Mouse (Mus musculus) heart, embryonic 15.5 days (tissue): Measurements from ENCODE around the gene Pirb. TPM values are rescaled to one million over a fixed set of nuclear protein-coding genes. Genes with fewer than 3 reads are reported as not detected.
"Not testable (repeated sequence)": the region's sequence is repeated elsewhere in the genome, so short reads cannot be mapped to it uniquely, and the experiment has no call there.

ENCODE experiments used
- ATAC-seq: fragments of 200-750 bp; cut with Nextera tagmentation; replicated peaks from 2 replicates; pipeline ENCODE4 v1.8.0; 2017; ENCODE audit warnings: low read depth, moderate TSS enrichment; ENCODE audit not compliant: insufficient number of reproducible peaks, insufficient read depth, low FRiP score
- H3K27ac ChIP-seq: fragments of 300-500 bp; sonication (generic); 2 replicates; pipeline ENCODE4 v1.5.1; 2015; ENCODE audit warnings: mild to moderate bottlenecking, inconsistent platforms
- H3K27me3 ChIP-seq: fragments of 300-500 bp; sonication (generic); 2 replicates; pipeline ENCODE4 v1.6.1; 2015; ENCODE audit warnings: inconsistent platforms
- H3K36me3 ChIP-seq: fragments of 300-500 bp; sonication (generic); 2 replicates; pipeline ENCODE4 v1.6.1; 2015; ENCODE audit warnings: mild to moderate bottlenecking, inconsistent platforms
- H3K4me1 ChIP-seq: fragments of 300-500 bp; sonication (generic); replicated peaks from 2 replicates; pipeline ENCODE4 v1.6.1; 2015; ENCODE audit warnings: inconsistent platforms
- H3K4me2 ChIP-seq: fragments of 300-500 bp; sonication (generic); 2 replicates; pipeline ENCODE4 v1.6.1; 2015; ENCODE audit warnings: inconsistent platforms, mild to moderate bottlenecking, moderate library complexity
- H3K4me3 ChIP-seq: fragments of 300-500 bp; sonication (generic); 2 replicates; pipeline ENCODE4 v1.5.1; 2015; ENCODE audit warnings: mild to moderate bottlenecking, inconsistent platforms
- H3K9ac ChIP-seq: fragments of 300-500 bp; sonication (generic); 2 replicates; pipeline ENCODE4 v1.6.1; 2015; ENCODE audit warnings: mild to moderate bottlenecking, inconsistent platforms
- H3K9me3 ChIP-seq: fragments of 300-500 bp; sonication (generic); replicated peaks from 2 replicates; pipeline ENCODE4 v1.6.1; 2016; ENCODE audit warnings: inconsistent platforms
- WGBS: fragments of 180-500 bp; shearing (Covaris S2); methylation state at CpG from one replicate; pipeline ENCODE4 v1.1.7; 2015; ENCODE audit warnings: mixed read lengths; 5-methylcytosine and 5-hydroxymethylcytosine counted together
- polyA plus RNA-seq: library from polyadenylated mRNA; unstranded; fragments of >200 nt; fragmentation: Nextera tagmentation; extraction: Ambion mirVana; gene quantifications from 2 replicates; pipeline ENCODE4 v1.2.1, GENCODE M21; 2015

Gene Pirb
- polyA plus RNA-seq = 0.86 and 1.2 TPM in 2 replicates

- not testable (repeated sequence) for ATAC-seq, H3K9ac ChIP-seq, H3K27me3 ChIP-seq, H3K9me3 ChIP-seq, H3K27ac ChIP-seq, H3K36me3 ChIP-seq, H3K4me2 ChIP-seq, H3K4me1 ChIP-seq, H3K4me3 ChIP-seq
- WGBS = 27% methylated on average over 1 of the region's 3 CpGs
Observed at GRCm38 (mm10) chr7:3720268-3720667, at the start of gene Pirb. TSS of gene Pirb (minus strand) at chr7:3720391.

DNA sequence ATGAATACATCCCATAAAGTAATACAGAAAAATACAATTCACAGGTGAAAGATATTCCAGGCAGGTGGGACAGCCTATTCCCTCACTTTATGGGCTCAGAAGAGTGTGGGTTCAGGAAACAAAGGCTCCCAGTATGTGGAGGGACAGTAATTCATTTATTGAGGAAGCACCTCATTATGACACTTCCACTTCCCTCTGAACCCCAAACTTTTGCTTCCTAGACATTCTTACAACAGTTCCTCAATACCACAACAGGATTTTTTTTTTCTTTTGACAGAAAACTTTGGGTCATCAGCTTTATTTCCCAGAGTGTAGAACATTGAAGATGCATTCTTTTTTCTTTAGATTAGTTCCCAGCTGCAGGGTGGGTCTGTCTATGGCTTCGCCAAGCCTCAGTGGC lies 12.5 kb upstream of the Pirb start:
- H3K4me1 ChIP-seq, H3K4me2 ChIP-seq, ATAC-seq, H3K9me3 ChIP-seq, H3K27ac ChIP-seq, H3K4me3 ChIP-seq, H3K36me3 ChIP-seq, H3K9ac ChIP-seq, H3K27me3 ChIP-seq: not testable (repeated sequence)
- WGBS = no CpG with 5 or more reads among the region's 1 CpGs

DNA sequence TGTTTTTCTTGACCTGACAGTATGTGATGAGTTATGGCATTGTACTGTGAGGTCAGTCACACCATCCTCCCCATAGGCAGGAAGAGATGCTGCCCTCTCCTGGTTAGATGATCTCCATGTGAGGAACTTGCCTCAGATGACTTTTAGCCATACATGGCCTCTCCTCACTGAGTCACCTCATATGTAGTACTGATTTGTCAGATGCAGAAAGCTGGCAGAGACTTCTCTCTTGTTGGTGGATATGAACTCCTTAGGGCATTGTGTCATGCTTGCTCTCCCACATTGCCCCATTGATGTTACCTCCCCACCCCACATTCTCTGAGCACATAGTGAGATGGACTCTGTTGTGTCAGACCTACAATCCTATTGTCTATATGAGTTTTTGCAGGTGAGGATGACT lies 5.3 kb upstream of the Pirb start:
- ATAC-seq, H3K4me3 ChIP-seq, H3K4me2 ChIP-seq, H3K36me3 ChIP-seq, H3K4me1 ChIP-seq, H3K9me3 ChIP-seq, H3K9ac ChIP-seq, H3K27me3 ChIP-seq, H3K27ac ChIP-seq: not testable (repeated sequence)

DNA sequence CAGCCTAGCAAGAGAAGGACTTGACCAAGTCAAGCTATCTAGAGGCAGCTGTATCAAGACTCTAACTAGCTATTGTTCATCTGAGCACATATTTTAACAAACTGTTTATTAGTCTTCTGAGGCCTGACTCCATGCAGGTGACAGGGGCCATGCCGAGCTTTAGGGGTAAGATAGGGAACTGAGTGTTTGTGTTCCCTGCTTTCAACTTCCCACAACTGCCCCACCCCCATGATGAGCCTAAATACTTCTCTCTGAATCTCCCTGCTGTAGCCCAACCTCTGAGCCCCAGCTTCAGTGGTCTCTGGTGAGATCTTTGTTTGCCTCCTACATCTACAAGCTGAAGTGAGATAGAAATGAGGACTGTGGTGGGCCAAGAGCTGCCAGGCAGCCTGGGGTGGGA lies 4.9 kb downstream of the Pirb start:
- no peaks in the 10 kb centered on the region for H3K27me3 ChIP-seq
- 30% methylated on average over 1 of the region's 1 CpGs for WGBS
- no peak for ATAC-seq

DNA sequence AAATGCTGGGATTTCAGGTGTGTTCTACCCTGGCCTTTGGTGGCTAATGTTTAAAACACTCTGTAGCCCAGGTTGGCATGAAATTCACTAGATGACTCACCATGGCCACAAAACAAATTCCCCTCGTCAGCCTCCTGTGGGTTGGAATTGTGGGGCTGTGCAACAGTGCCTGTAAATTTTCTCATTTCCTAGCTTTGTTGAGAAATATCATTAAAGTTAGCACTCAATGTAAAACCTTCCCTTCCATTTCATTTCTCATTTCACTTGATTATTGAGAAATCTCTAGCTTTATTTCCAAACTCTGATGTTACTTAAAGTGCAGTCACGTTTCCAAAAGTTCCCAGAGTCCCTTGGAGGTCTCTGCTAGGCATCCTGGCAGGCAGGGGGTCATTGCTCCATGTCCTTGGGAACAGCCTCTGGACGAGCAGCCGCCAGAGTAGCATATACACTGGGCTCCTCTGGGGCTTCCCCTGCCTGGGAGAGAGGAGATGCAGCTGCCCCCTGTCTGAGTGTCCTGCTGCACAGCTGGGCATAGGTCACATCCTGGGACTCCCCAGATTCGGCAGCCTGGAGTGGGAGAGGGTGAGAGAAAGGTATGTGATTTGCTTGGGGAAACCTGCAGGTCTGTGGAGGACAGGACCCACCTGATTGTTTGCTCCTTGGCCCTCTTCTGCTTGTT lies 7.8 kb downstream of the Pirb start:
- H3K4me1 ChIP-seq = no peaks in the 10 kb centered on the region
- H3K36me3 ChIP-seq = 0 out of 2 replicates have a peak, but pooled peaks cover 3% of the 10 kb centered on the region
- no peak overlapping the region for H3K9ac ChIP-seq
- no peak overlapping the region for H3K4me3 ChIP-seq
- H3K27me3 ChIP-seq = no peaks in the 10 kb centered on the region
- 33% methylated on average over 5 of the region's 5 CpGs for WGBS
- no peaks in the 10 kb centered on the region for H3K9me3 ChIP-seq
- ATAC-seq = no peak
- no peak overlapping the region for H3K27ac ChIP-seq
- H3K4me2 ChIP-seq = no peak overlapping the region

More for the DNA sequence above, 4.9 kb downstream of the Pirb start:
- H3K4me3 ChIP-seq = no peak overlapping the region
- H3K9me3 ChIP-seq = no peaks in the 10 kb centered on the region
- H3K27ac ChIP-seq = no peak overlapping the region
- H3K4me2 ChIP-seq = no peak overlapping the region
- H3K4me1 ChIP-seq = no peaks in the 10 kb centered on the region
- no peaks in the 10 kb centered on the region for H3K36me3 ChIP-seq
- no peak overlapping the region for H3K9ac ChIP-seq

- H3K9ac ChIP-seq = no peak overlapping the region
- no peak overlapping the region for H3K4me2 ChIP-seq
- no peak overlapping the region for H3K4me3 ChIP-seq
- no peaks in the 10 kb centered on the region for H3K9me3 ChIP-seq
- H3K27me3 ChIP-seq = no peaks in the 10 kb centered on the region
- no peak overlapping the region for H3K27ac ChIP-seq
- H3K36me3 ChIP-seq = peaks cover 19% of the 10 kb centered on the region
- peaks cover 18% of the 10 kb centered on the region for H3K4me1 ChIP-seq
- no peak for ATAC-seq
- 57% methylated on average over 1 of the region's 1 CpGs for WGBS
Observed at GRCm38 (mm10) chr7:3709000-3709399, 11.2 kb downstream of the Pirb start.

- H3K27ac ChIP-seq, H3K9ac ChIP-seq, H3K9me3 ChIP-seq, H3K27me3 ChIP-seq, ATAC-seq, H3K4me2 ChIP-seq, H3K4me3 ChIP-seq: not testable (repeated sequence)
- H3K36me3 ChIP-seq = peaks cover 19% of the 10 kb centered on the region
- WGBS = 46% methylated on average over 5 of the region's 5 CpGs
- H3K4me1 ChIP-seq = peaks cover 18% of the 10 kb centered on the region
Observed at GRCm38 (mm10) chr7:3708447-3708980, 11.7 kb downstream of the Pirb start.

GRCm38 (mm10) chr7:3707568-3708413 lies 12.4 kb downstream of the Pirb start:
- no peak for ATAC-seq
- Histone ChIP-seq H3K36me3 (peaks cover 19% of the 10 kb centered on the region), H3K9me3 (no peaks in the 10 kb centered on the region), H3K4me2 (no peak overlapping the region), H3K4me3 (no peak overlapping the region), H3K27ac (no peak overlapping the region), H3K9ac (no peak overlapping the region), H3K4me1 (peaks cover 18% of the 10 kb centered on the region), H3K27me3 (no peaks in the 10 kb centered on the region)
- 42% methylated on average over 7 of the region's 7 CpGs for WGBS

DNA sequence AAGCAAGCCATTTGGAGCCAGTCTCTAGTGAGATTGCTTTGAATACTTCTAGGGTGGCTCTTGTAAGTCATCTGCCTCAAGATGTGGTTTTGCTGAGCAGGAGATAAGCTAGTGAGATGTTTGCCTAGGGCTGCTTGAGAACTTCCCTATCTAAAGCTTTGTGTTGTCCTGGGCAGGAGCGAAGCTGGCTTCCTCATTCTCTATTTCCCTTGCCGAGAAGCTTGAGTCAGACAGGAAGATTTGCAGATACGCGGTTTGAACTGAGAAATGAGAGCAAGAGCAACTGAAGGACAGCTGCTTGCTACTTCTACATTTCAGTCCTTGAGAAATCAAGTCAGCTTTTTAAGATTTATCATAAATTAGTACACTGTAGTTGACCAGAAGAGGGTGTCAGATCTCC lies 13.2 kb downstream of the Pirb start:
- H3K36me3 ChIP-seq = peaks cover 19% of the 10 kb centered on the region
- no peak overlapping the region for H3K4me3 ChIP-seq
- no peak overlapping the region for H3K9ac ChIP-seq
- 53% methylated on average over 4 of the region's 4 CpGs for WGBS
- ATAC-seq = no peak
- H3K27ac ChIP-seq = no peak overlapping the region
- no peak overlapping the region for H3K4me2 ChIP-seq
- H3K4me1 ChIP-seq = peaks cover 18% of the 10 kb centered on the region
- H3K9me3 ChIP-seq = no peaks in the 10 kb centered on the region
- H3K27me3 ChIP-seq = no peaks in the 10 kb centered on the region

DNA sequence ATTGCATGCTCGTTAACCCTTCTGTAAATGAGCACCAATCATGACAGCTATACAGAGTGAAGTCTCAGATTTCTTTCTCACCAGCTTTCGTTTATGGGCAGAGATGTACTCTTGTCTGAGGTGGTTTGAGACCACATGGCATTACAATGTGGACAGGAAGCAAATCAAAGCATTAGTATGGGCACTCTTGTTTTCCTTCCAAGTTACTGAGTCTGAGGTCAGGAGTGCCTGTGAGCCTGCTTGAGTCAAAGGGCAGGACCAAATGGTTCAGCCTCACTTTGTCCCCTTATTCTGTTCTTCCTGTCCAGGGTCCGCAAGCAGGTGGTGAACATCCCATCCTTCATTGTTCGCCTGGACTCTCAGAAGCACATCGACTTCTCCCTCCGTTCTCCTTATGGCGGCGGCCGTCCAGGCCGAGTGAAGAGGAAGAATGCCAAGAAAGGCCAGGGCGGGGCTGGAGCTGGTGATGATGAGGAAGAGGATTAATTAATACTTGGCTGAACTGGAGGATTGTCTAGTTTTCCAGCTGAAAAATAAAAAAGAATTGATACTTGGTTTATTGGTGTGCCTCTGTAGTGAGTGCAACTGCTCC lies 13.8 kb downstream of the Pirb start:
- Histone ChIP-seq H3K4me1 (peaks cover 18% of the 10 kb centered on the region), H3K27me3 (no peaks in the 10 kb centered on the region), H3K27ac (peak overlapping the region; percentile 26; the same call in 1 of the 2 replicates), H3K9me3 (no peaks in the 10 kb centered on the region), H3K9ac (no peak overlapping the region), H3K4me3 (peak overlapping the region; percentile 79; the same call in 1 of the 2 replicates), H3K4me2 (peak overlapping the region; percentile 79), H3K36me3 (peaks cover 19% of the 10 kb centered on the region)
- no peak for ATAC-seq
- 48% methylated on average over 11 of the region's 11 CpGs for WGBS

DNA sequence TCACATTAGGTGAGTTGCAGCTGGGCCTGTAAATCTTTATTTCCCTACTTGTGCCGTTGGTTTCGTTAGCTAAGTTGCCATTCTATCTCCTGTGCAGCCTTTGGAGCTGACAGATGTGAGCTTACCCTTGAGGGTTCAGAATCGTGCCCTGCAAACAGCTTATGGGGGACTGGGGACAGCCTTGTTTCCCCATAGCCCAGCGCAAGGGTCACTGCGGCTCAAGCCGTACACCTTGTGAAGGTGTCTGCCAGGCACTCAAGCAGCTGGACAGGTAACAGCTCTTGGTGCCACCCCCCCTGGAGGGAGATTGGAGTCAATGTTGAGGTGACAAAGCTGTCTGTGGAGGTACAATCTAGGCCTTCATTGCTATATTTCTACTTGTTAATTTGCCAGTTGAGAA lies 14.3 kb downstream of the Pirb start:
- peak overlapping the region; percentile 26; the same call in 1 of the 2 replicates for H3K27ac ChIP-seq

More for the DNA sequence above, 14.3 kb downstream of the Pirb start:
- Histone ChIP-seq H3K4me2 (peak overlapping the region; percentile 79), H3K36me3 (peaks cover 23% of the 10 kb centered on the region), H3K9ac (peak overlapping the region; percentile 76), H3K27me3 (no peaks in the 10 kb centered on the region), H3K4me3 (peak overlapping the region; percentile 79), H3K9me3 (no peaks in the 10 kb centered on the region), H3K4me1 (peaks cover 18% of the 10 kb centered on the region)
- ATAC-seq = no peak
- 29% methylated on average over 6 of the region's 6 CpGs for WGBS
